Mouse (Mus musculus) heart, embryonic 12.5 days (tissue): Measurements from ENCODE around the gene Lix1. TPM values are rescaled to one million over a fixed set of nuclear protein-coding genes. Genes with fewer than 3 reads are reported as not detected.
"Not testable (repeated sequence)": the region's sequence is repeated elsewhere in the genome, so short reads cannot be mapped to it uniquely, and the experiment has no call there.

ENCODE experiments used
- ATAC-seq: fragments of 200-750 bp; cut with Nextera tagmentation; 2 replicates; pipeline ENCODE4 v1.8.0; 2017; ENCODE audit warnings: moderate TSS enrichment, moderate library complexity; ENCODE audit not compliant: insufficient number of reproducible peaks, low FRiP score
- H3K27ac ChIP-seq: fragments of 300-500 bp; sonication (generic); 2 replicates; pipeline ENCODE4 v1.5.1; 2016; ENCODE audit warnings: mild to moderate bottlenecking, moderate library complexity; ENCODE audit not compliant: poor library complexity, severe bottlenecking
- H3K27me3 ChIP-seq: fragments of 300-500 bp; sonication (generic); replicated peaks from 2 replicates; pipeline ENCODE4 v1.6.1; 2016; ENCODE audit warnings: mild to moderate bottlenecking, moderate library complexity
- H3K36me3 ChIP-seq: fragments of 300-500 bp; sonication (generic); 2 replicates; pipeline ENCODE4 v1.6.1; 2016; ENCODE audit warnings: mild to moderate bottlenecking, moderate library complexity
- H3K4me1 ChIP-seq: fragments of 300-500 bp; sonication (generic); replicated peaks from 2 replicates; pipeline ENCODE4 v1.6.1; 2016; ENCODE audit warnings: mild to moderate bottlenecking
- H3K4me2 ChIP-seq: fragments of 300-500 bp; sonication (generic); 2 replicates; pipeline ENCODE4 v1.6.1; 2016; ENCODE audit warnings: mild to moderate bottlenecking, moderate library complexity
- H3K4me3 ChIP-seq: fragments of 300-500 bp; sonication (generic); 2 replicates; pipeline ENCODE4 v1.5.1; 2016; ENCODE audit warnings: mild to moderate bottlenecking
- H3K9ac ChIP-seq: fragments of 300-500 bp; sonication (generic); 2 replicates; pipeline ENCODE4 v1.6.1; 2016; ENCODE audit warnings: mild to moderate bottlenecking, moderate library complexity
- H3K9me3 ChIP-seq: fragments of 300-500 bp; sonication (generic); replicated peaks from 2 replicates; pipeline ENCODE4 v1.6.1; 2016; ENCODE audit warnings: mild to moderate bottlenecking, moderate library complexity
- WGBS: fragments of 180-500 bp; shearing (Covaris S2); methylation state at CpG from one replicate; pipeline ENCODE4 v1.1.7; 2016; 5-methylcytosine and 5-hydroxymethylcytosine counted together
- polyA plus RNA-seq: library from polyadenylated mRNA; unstranded; fragments of >200 nt; fragmentation: Nextera tagmentation; extraction: Ambion mirVana; gene quantifications from 2 replicates; pipeline ENCODE4 v1.2.1, GENCODE M21; 2016

The Lix1 gene
- polyA plus RNA-seq, 1 experiment from 2014 or later = 4.5 TPM

- H3K27me3 ChIP-seq = no peaks in the 10 kb centered on the region
- H3K9ac ChIP-seq = peak overlapping the region; percentile 72
- H3K9me3 ChIP-seq = no peaks in the 10 kb centered on the region
- H3K4me3 ChIP-seq = peak overlapping the region; percentile 59
- H3K4me2 ChIP-seq = peak overlapping the region; percentile 79
- H3K27ac ChIP-seq = peak overlapping the region; percentile 77
- peak; percentile 85 for ATAC-seq
- H3K4me1 ChIP-seq = peaks cover 12% of the 10 kb centered on the region
- 3% methylated on average over 17 of the region's 17 CpGs for WGBS
- no peaks in the 10 kb centered on the region for H3K36me3 ChIP-seq
Measured at GRCm38 (mm10) chr17:17448737-17449440, 46.4 kb downstream of the Lix1 start.

- peak overlapping the region; percentile 77 for H3K27ac ChIP-seq
- H3K4me1 ChIP-seq = peaks cover 12% of the 10 kb centered on the region
- H3K36me3 ChIP-seq = no peaks in the 10 kb centered on the region
- H3K9me3 ChIP-seq = no peaks in the 10 kb centered on the region
- peak overlapping the region; percentile 72 for H3K9ac ChIP-seq
- no peak for ATAC-seq
- WGBS = 16% methylated on average over 5 of the region's 5 CpGs
- H3K4me2 ChIP-seq = peak overlapping the region; percentile 79
- H3K27me3 ChIP-seq = no peaks in the 10 kb centered on the region
- H3K4me3 ChIP-seq = peak overlapping the region; percentile 59
Measured at GRCm38 (mm10) chr17:17449441-17449770, 46.9 kb downstream of the Lix1 start.

GRCm38 (mm10) chr17:17451102-17451501 is 48.6 kb downstream of the Lix1 start:
- peaks cover 12% of the 10 kb centered on the region for H3K4me1 ChIP-seq
- H3K9me3 ChIP-seq = no peaks in the 10 kb centered on the region
- H3K4me3 ChIP-seq = no peak overlapping the region
- no peak overlapping the region for H3K9ac ChIP-seq
- 77% methylated on average over 1 of the region's 1 CpGs for WGBS
- no peak overlapping the region for H3K4me2 ChIP-seq
- H3K27ac ChIP-seq = no peak overlapping the region
- H3K27me3 ChIP-seq = no peaks in the 10 kb centered on the region
- no peak for ATAC-seq
- H3K36me3 ChIP-seq = no peaks in the 10 kb centered on the region

GRCm38 (mm10) chr17:17452617-17453016 is 50.1 kb downstream of the Lix1 start:
- no peaks in the 10 kb centered on the region for H3K9me3 ChIP-seq
- H3K9ac ChIP-seq = no peak overlapping the region
- no peak overlapping the region for H3K4me2 ChIP-seq
- H3K27ac ChIP-seq = no peak overlapping the region
- WGBS = 83% methylated on average over 3 of the region's 3 CpGs
- peaks cover 12% of the 10 kb centered on the region for H3K4me1 ChIP-seq
- H3K36me3 ChIP-seq = no peaks in the 10 kb centered on the region
- no peak overlapping the region for H3K4me3 ChIP-seq
- no peaks in the 10 kb centered on the region for H3K27me3 ChIP-seq
- no peak for ATAC-seq

GRCm38 (mm10) chr17:17454573-17454972 is 52.1 kb downstream of the Lix1 start:
- Histone ChIP-seq H3K27me3 (no peaks in the 10 kb centered on the region), H3K4me3 (no peak overlapping the region), H3K36me3 (no peaks in the 10 kb centered on the region), H3K9ac (no peak overlapping the region), H3K27ac (no peak overlapping the region), H3K9me3 (no peaks in the 10 kb centered on the region), H3K4me1 (peaks cover 8% of the 10 kb centered on the region), H3K4me2 (no peak overlapping the region)
- ATAC-seq = no peak
- 87% methylated on average over 1 of the region's 1 CpGs for WGBS

- Histone ChIP-seq H3K9ac (no peak overlapping the region), H3K4me2 (no peak overlapping the region), H3K27ac (no peak overlapping the region), H3K36me3 (no peaks in the 10 kb centered on the region), H3K4me3 (no peak overlapping the region), H3K27me3 (no peaks in the 10 kb centered on the region), H3K4me1 (no peaks in the 10 kb centered on the region), H3K9me3 (no peaks in the 10 kb centered on the region)
- no peak for ATAC-seq
- 68% methylated on average over 2 of the region's 2 CpGs for WGBS
Measured at GRCm38 (mm10) chr17:17485789-17486188, 83.3 kb downstream of the Lix1 start.

- ATAC-seq = peak; percentile 64; the same call in 1 of the 2 replicates
Measured at GRCm38 (mm10) chr17:17490820-17491621, 88.5 kb downstream of the Lix1 start.

GRCm38 (mm10) chr17:17491622-17492001 is 89.1 kb downstream of the Lix1 start:
- 65% methylated on average over 7 of the region's 7 CpGs for WGBS
- no peak for ATAC-seq
- Histone ChIP-seq H3K36me3 (no peaks in the 10 kb centered on the region), H3K27ac (no peak overlapping the region), H3K9ac (no peak overlapping the region), H3K4me3 (no peak overlapping the region), H3K4me2 (no peak overlapping the region), H3K4me1 (no peaks in the 10 kb centered on the region), H3K27me3 (no peaks in the 10 kb centered on the region), H3K9me3 (no peaks in the 10 kb centered on the region)

More at GRCm38 (mm10) chr17:17490820-17491621, 88.5 kb downstream of the Lix1 start:
- H3K4me2 ChIP-seq = no peak overlapping the region
- WGBS = 44% methylated on average over 14 of the region's 15 CpGs
- no peak overlapping the region for H3K9ac ChIP-seq
- no peak overlapping the region for H3K4me3 ChIP-seq
- no peaks in the 10 kb centered on the region for H3K36me3 ChIP-seq
- no peaks in the 10 kb centered on the region for H3K27me3 ChIP-seq
- no peaks in the 10 kb centered on the region for H3K9me3 ChIP-seq
- no peak overlapping the region for H3K27ac ChIP-seq
- no peaks in the 10 kb centered on the region for H3K4me1 ChIP-seq

GRCm38 (mm10) chr17:17492116-17492515 is 89.6 kb downstream of the Lix1 start:
- Histone ChIP-seq H3K27ac (no peak overlapping the region), H3K4me3 (no peak overlapping the region), H3K4me1 (no peaks in the 10 kb centered on the region), H3K9ac (no peak overlapping the region), H3K36me3 (no peaks in the 10 kb centered on the region), H3K27me3 (no peaks in the 10 kb centered on the region), H3K9me3 (no peaks in the 10 kb centered on the region), H3K4me2 (no peak overlapping the region)
- no peak for ATAC-seq
- WGBS = 80% methylated on average over 8 of the region's 8 CpGs

- not testable (repeated sequence) for H3K36me3 ChIP-seq
Measured at GRCm38 (mm10) chr17:17496234-17496633, 93.8 kb downstream of the Lix1 start.

GRCm38 (mm10) chr17:17496730-17497129 is 94.3 kb downstream of the Lix1 start:
- Histone ChIP-seq H3K4me2 (no peak overlapping the region), H3K9ac (no peak overlapping the region), H3K4me1 (0 out of 2 replicates have a peak, but pooled peaks cover 5% of the 10 kb centered on the region), H3K27ac (no peak overlapping the region), H3K27me3 (no peaks in the 10 kb centered on the region), H3K36me3 (no peaks in the 10 kb centered on the region), H3K9me3 (no peaks in the 10 kb centered on the region), H3K4me3 (no peak overlapping the region)
- 88% methylated on average over 7 of the region's 7 CpGs for WGBS
- ATAC-seq = no peak

More at GRCm38 (mm10) chr17:17496234-17496633, 93.8 kb downstream of the Lix1 start:
- not testable (repeated sequence) for H3K4me3 ChIP-seq, H3K9ac ChIP-seq, ATAC-seq, H3K4me1 ChIP-seq, H3K4me2 ChIP-seq, H3K9me3 ChIP-seq, H3K27ac ChIP-seq, H3K27me3 ChIP-seq
